Mouse (Mus musculus) liver, embryonic 14.5 days (tissue): ENCODE results near the gene Acsm5. TPM values are rescaled to one million over a fixed set of nuclear protein-coding genes. Genes with fewer than 3 reads are reported as not detected.

Source experiments
- ATAC-seq: fragments of 200-750 bp; cut with Nextera tagmentation; 2 replicates; pipeline ENCODE4 v1.8.0; 2017; ENCODE audit warnings: moderate number of reproducible peaks, mild to moderate bottlenecking, moderate library complexity; ENCODE audit not compliant: insufficient read depth
- DNase-seq, 3 experiments: peaks; one replicate each; pipeline ENCODE4 v3.0.0-alpha.2; 2012 to 2013; ENCODE audit warnings: low read depth in 3 of 3, low spot score in 3 of 3
- H3K27ac ChIP-seq: fragments of 300-500 bp; sonication (generic); 2 replicates; pipeline ENCODE4 v1.5.1; 2014; ENCODE audit warnings: moderate library complexity, mild to moderate bottlenecking, control low read depth, inconsistent platforms
- H3K27me3 ChIP-seq: fragments of 300-500 bp; sonication (generic); 2 replicates; pipeline ENCODE4 v1.6.1; 2014; ENCODE audit warnings: mild to moderate bottlenecking, low read length, moderate library complexity; ENCODE audit not compliant: control insufficient read depth, insufficient read depth
- H3K36me3 ChIP-seq: fragments of 300-500 bp; sonication (generic); replicated peaks from 2 replicates; pipeline ENCODE4 v1.6.1; 2014; ENCODE audit warnings: low read depth; ENCODE audit not compliant: control insufficient read depth, insufficient read depth
- H3K4me1 ChIP-seq, 2 experiments: fragments of 200-500 bp in 1 of 2; fragments of 300-500 bp in 1 of 2; sonication (generic) in 1 of 2; replicated peaks; 2 replicates each; pipeline ENCODE4 v1.6.1; 2012 to 2014; ENCODE audit warnings: antibody characterized with exemption in 1 of 2, inconsistent platforms in 1 of 2, low read length in 1 of 2; ENCODE audit not compliant: control insufficient read depth in 2 of 2, insufficient read depth in 2 of 2
- H3K4me2 ChIP-seq: fragments of 300-500 bp; sonication (generic); 2 replicates; pipeline ENCODE4 v1.6.1; 2014; ENCODE audit warnings: low read depth, mild to moderate bottlenecking, control low read depth, moderate library complexity
- H3K4me3 ChIP-seq, 2 experiments: fragments of 200-500 bp in 1 of 2; fragments of 300-500 bp in 1 of 2; sonication (generic) in 1 of 2; 2 replicates each; pipeline ENCODE4 v1.5.1; 2012 to 2014; ENCODE audit warnings: low read depth in 2 of 2, low read length in 2 of 2, mild to moderate bottlenecking in 2 of 2, control low read depth in 1 of 2, inconsistent platforms in 1 of 2, moderate library complexity in 1 of 2; ENCODE audit not compliant: insufficient read depth in 1 of 2
- H3K9ac ChIP-seq: fragments of 300-500 bp; sonication (generic); replicated peaks from 2 replicates; pipeline ENCODE4 v1.6.1; 2014; ENCODE audit warnings: mild to moderate bottlenecking, control low read depth, moderate library complexity
- H3K9me3 ChIP-seq: fragments of 300-500 bp; sonication (generic); 2 replicates; pipeline ENCODE4 v1.6.1; 2016; ENCODE audit warnings: low read length, mixed read lengths; ENCODE audit not compliant: control insufficient read depth
- CTCF ChIP-seq: IDR thresholded peaks from 2 replicates; pipeline ENCODE4 v1.5.1; 2016; ENCODE audit warnings: antibody characterized with exemption, low read depth, control low read depth
- EP300 ChIP-seq: IDR thresholded peaks from 2 replicates; pipeline ENCODE4 v1.6.1; 2016; ENCODE audit warnings: antibody characterized with exemption, low read depth
- WGBS: fragments of 180-500 bp; shearing (Covaris S2); extraction: QIAGEN DNeasy Blood & Tissue Kit; methylation state at CpG from one replicate; pipeline ENCODE4 v1.1.7; 2014; ENCODE audit not compliant: insufficient replicate concordance; 5-methylcytosine and 5-hydroxymethylcytosine counted together
- polyA plus RNA-seq, 2 experiments: library from polyadenylated mRNA; depleted of rRNA in 1 of 2; stranded (reverse) in 1 of 2; unstranded in 1 of 2; fragments of >200 nt; fragmentation: Nextera tagmentation in 1 of 2; extraction: Ambion mirVana in 1 of 2; gene quantifications; 2 replicates each; pipeline versions ENCODE4 v1.2.1 to v1.2.3; 2012 to 2014

Gene Acsm5
- polyA plus RNA-seq, 2 experiments: 0.06 to 0.32 TPM

DNA sequence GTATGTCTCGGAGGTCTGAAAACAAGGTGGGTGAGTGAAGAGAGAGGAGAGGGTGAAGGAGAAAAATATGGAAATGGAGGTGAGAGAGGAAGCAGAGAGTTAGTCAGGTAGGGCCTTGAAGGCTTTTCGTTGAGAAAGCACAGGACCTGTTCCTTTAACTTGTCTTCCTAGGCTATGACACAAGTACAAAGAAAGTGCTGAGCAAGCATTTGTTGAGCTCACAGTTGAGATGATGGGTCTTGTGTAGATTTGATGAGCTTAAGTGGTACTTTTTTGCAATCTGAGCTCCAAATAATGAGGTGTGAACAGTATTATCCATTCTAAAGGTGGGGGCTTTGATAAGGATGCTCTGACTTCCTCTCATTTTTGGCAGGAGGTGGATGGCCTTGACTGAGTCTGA, 15.1 kb downstream of the Acsm5 start:
- ATAC-seq: no peak
- no peak overlapping the region for H3K4me2 ChIP-seq
- no peak overlapping the region for H3K4me3 ChIP-seq
- TF ChIP-seq EP300 (no peak), CTCF (no peak)
- DNase-seq: no peak
- H3K36me3 ChIP-seq: no peaks in the 10 kb centered on the region
- no peak overlapping the region for H3K27ac ChIP-seq
- no peak overlapping the region for H3K9ac ChIP-seq
- H3K9me3 ChIP-seq: no peaks in the 10 kb centered on the region
- WGBS: 44% methylated on average over 2 of the region's 2 CpGs
- no peaks in the 10 kb centered on the region for H3K27me3 ChIP-seq
- no peaks in the 10 kb centered on the region for H3K4me1 ChIP-seq

DNA sequence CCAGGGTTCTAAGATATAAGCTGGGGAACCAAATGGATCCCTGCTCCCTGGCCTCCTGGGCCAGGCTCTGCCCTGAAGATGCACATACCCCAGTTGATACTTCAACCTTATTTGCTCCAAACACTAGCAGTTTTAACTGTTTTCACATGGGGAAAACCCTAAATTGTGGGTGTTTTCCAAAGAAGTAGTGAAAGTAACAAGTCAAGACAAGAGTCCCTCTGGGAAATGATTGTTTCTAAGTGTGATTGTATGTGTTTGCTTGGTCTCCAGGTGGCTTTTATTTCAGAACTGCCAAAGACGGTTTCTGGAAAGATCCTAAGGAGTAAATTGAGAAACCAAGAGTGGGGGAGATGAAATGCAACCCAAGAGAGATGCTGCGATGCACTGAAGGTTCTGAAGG, 23.2 kb downstream of the Acsm5 start:
- TF ChIP-seq CTCF (no peak), EP300 (no peak)
- Histone ChIP-seq H3K4me1 (no peaks in the 10 kb centered on the region), H3K36me3 (no peaks in the 10 kb centered on the region), H3K4me3 (no peak overlapping the region), H3K27me3 (no peaks in the 10 kb centered on the region), H3K9me3 (no peaks in the 10 kb centered on the region), H3K27ac (no peak overlapping the region), H3K4me2 (no peak overlapping the region), H3K9ac (no peak overlapping the region)
- 44% methylated on average over 2 of the region's 2 CpGs for WGBS
- ATAC-seq (no peak), DNase-seq (no peak)

DNA sequence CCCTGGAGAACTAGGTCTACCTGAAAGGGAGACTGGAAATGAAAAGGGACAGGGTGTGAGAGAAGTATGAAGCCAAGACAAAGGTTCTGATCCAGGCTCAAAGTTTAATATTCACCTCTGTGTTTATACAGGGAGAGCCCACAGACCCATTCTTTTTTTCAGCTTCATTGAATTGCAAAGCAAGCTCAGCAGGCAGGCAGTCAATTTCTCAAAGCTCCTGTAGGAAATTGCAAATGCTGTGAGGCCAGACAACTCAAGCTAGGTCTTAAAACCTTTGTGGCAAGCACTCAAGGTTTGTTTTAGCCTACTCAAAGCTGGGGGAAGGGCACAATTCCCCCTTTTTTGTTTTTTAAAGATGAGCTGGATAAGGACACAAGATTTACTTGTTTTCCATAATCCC, 26.3 kb downstream of the Acsm5 start:
- no peak overlapping the region for H3K4me2 ChIP-seq
- no peak for ATAC-seq
- no peaks in the 10 kb centered on the region for H3K27me3 ChIP-seq
- no peaks in the 10 kb centered on the region for H3K9me3 ChIP-seq
- H3K4me3 ChIP-seq: no peak overlapping the region
- H3K27ac ChIP-seq: no peak overlapping the region
- H3K9ac ChIP-seq: no peak overlapping the region
- no peak for DNase-seq
- no peak for TF ChIP-seq CTCF
- no peak for TF ChIP-seq EP300
- no peaks in the 10 kb centered on the region for H3K4me1 ChIP-seq
- H3K36me3 ChIP-seq: no peaks in the 10 kb centered on the region

DNA sequence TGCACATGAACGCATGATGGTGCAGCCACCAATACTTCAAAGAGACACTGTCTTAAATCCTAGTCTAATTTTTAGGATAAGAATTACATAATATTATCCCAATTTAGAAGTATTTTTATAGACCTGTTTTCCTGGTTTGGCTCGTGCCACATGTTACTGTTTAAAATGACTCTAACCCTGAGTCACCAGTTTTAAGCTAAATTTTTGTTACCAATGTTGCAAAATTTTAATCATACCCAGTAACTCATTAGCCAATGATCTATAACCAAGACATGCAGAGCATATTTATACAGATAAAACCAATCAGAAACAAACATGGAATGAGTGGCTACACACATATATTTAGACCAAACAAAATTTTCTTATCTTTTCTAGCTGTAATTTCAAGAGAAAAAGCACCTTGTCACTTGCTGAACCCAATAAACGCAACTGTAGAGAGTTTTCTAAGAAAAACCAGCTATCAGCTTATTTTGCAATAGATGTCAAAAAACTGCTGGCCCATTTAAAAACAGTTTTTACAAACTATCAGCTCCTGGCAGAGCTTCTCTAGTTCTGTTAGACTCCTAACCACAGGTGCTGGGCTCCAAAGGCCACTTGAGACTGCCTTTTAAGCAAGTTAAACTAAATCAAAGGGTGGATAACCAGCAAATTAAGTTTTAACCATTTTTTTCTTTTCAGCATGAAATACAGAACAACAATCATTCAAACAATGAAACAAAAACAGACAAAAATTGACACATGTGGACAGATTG, 31.4 kb downstream of the Acsm5 start:
- Histone ChIP-seq H3K4me2 (no peak overlapping the region), H3K27me3 (no peaks in the 10 kb centered on the region), H3K4me1 (no peaks in the 10 kb centered on the region), H3K4me3 (no peak overlapping the region), H3K36me3 (no peaks in the 10 kb centered on the region), H3K9ac (no peak overlapping the region), H3K9me3 (no peaks in the 10 kb centered on the region), H3K27ac (no peak overlapping the region)
- no peak for ATAC-seq
- TF ChIP-seq CTCF (no peak), EP300 (no peak)
- DNase-seq: no peak
- 49% methylated on average over 3 of the region's 3 CpGs for WGBS

DNA sequence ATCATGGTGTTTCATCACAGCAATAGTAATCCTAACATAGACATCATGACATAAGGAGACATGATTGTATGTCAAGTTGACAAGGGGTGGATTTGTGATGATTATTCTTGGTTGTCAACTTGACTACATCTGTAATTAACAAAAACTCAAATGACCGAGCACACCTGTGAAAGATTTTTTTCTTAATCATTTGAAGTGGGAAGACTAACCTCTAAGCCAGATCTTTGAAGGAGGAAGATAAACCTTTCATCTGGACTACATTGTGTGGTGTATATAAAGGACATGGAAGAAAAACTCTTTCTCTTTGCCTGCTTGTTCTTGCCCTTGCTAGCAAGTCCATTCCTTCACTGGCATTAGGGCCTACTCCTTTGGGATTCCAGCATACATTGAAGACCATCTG, 34.8 kb downstream of the Acsm5 start, which contains the start of gene Acsm2:
Gene Acsm2 (plus strand): TSS at position 301 of the 400 bp plus-strand sequence.
- Histone ChIP-seq H3K9me3 (no peaks in the 10 kb centered on the region), H3K27me3 (no peaks in the 10 kb centered on the region), H3K4me3 (no peak within 1 kb of the TSS), H3K4me2 (no peak within 1 kb of the TSS), H3K36me3 (no peaks in the 10 kb centered on the region), H3K4me1 (no peaks in the 10 kb centered on the region), H3K9ac (no peak within 1 kb of the TSS), H3K27ac (no peak within 1 kb of the TSS)
- no peak for DNase-seq
- 59% methylated on average over 1 of the region's 1 CpGs for WGBS
- no peak for TF ChIP-seq CTCF
- no peak for TF ChIP-seq EP300
- no peak for ATAC-seq
